Mouse (Mus musculus): ENCODE measurements around the gene Socs7.

The Socs7 gene

GRCm38 (mm10) chr11:97447979-97448378 lies 85.6 kb downstream of the Socs7 start:
- no peak for DNase-seq
